Mouse (Mus musculus) monocyte, adult 2 months (primary cell): ENCODE measurements around the gene Alpl.

ENCODE experiments used
- DNase-seq, 2 experiments: peaks; one replicate each; pipeline ENCODE4 v3.0.0; 2022; ENCODE audit warnings: low spot score in 2 of 2, low read depth in 1 of 2

The Alpl gene

GRCm38 (mm10) chr4:137722692-137723427 lies 73.3 kb downstream of the Alpl start:
- peak in 1 of 2 experiments; percentile 56 for DNase-seq

- no peak for DNase-seq
Observed at GRCm38 (mm10) chr4:137722230-137722629, 74.0 kb downstream of the Alpl start.

- DNase-seq, result no peak
Observed at GRCm38 (mm10) chr4:137721563-137721962, 74.6 kb downstream of the Alpl start.

- no peak for DNase-seq
Observed at GRCm38 (mm10) chr4:137719378-137720077, 76.7 kb downstream of the Alpl start.

GRCm38 (mm10) chr4:137717671-137718070 lies 78.5 kb downstream of the Alpl start:
- no peak for DNase-seq

- DNase-seq, result no peak
Observed at GRCm38 (mm10) chr4:137717005-137717404, 79.2 kb downstream of the Alpl start.

- DNase-seq, result no peak
Observed at GRCm38 (mm10) chr4:137714020-137714624, 82.1 kb downstream of the Alpl start.

GRCm38 (mm10) chr4:137712963-137713362 lies 83.2 kb downstream of the Alpl start:
- DNase-seq, result no peak

- DNase-seq, result no peak
Observed at GRCm38 (mm10) chr4:137707216-137707990, 88.8 kb downstream of the Alpl start.

GRCm38 (mm10) chr4:137706510-137706909 lies 89.7 kb downstream of the Alpl start:
- DNase-seq, result no peak

- no peak for DNase-seq
Observed at GRCm38 (mm10) chr4:137705379-137705778, 90.8 kb downstream of the Alpl start.

- no peak for DNase-seq
Observed at GRCm38 (mm10) chr4:137704561-137704960, 91.6 kb downstream of the Alpl start.

- no peak for DNase-seq
Observed at GRCm38 (mm10) chr4:137703077-137703476, 93.1 kb downstream of the Alpl start.

GRCm38 (mm10) chr4:137700960-137701359 lies 95.2 kb downstream of the Alpl start:
- no peak for DNase-seq

- DNase-seq, result no peak
Observed at GRCm38 (mm10) chr4:137699264-137700211, 96.6 kb downstream of the Alpl start.

- DNase-seq, result no peak
Observed at GRCm38 (mm10) chr4:137698076-137698985, 97.9 kb downstream of the Alpl start.

GRCm38 (mm10) chr4:137697156-137697885 lies 98.9 kb downstream of the Alpl start:
- no peak for DNase-seq

- no peak for DNase-seq
Observed at GRCm38 (mm10) chr4:137695900-137696299, 100.3 kb downstream of the Alpl start.

GRCm38 (mm10) chr4:137695300-137695699 lies 100.9 kb downstream of the Alpl start:
- no peak for DNase-seq
